Comparison of ENCODE assay signal across 5 mouse cellular contexts in genomic region chr3:50613011-50613410, GRCm38 (mm10).
"Had no signal": no experiment of that assay in that cellular context is flagged by ENCODE, and none has a peak within 500 bp of the region (broad histone marks: within the 10 kb centered on the region; RNA-seq: fewer than 3 reads in every experiment).

No protein-coding gene starts in this region.

- DNase-seq: kidney, adult 2 months; kidney, postnatal 14 days; lung, adult 18-20 months; midbrain, embryonic 14.5 days; thymus, postnatal 14 days had no signal
